Mouse (Mus musculus) T-helper 2 cell (primary cell): Measurements from ENCODE around the gene Zdhhc12.
"Not testable (repeated sequence)": the region's sequence is repeated elsewhere in the genome, so short reads cannot be mapped to it uniquely, and the experiment has no call there.

Experiments used
- in situ Hi-C: fragments of 300-600 bp; cut with MboI, MseI; formaldehyde crosslinking; loops from one replicate; pipeline ENCODE4 v1.15.1; 2025; ENCODE audit warnings: high pct_unique_total_duplicates

The Zdhhc12 gene

DNA sequence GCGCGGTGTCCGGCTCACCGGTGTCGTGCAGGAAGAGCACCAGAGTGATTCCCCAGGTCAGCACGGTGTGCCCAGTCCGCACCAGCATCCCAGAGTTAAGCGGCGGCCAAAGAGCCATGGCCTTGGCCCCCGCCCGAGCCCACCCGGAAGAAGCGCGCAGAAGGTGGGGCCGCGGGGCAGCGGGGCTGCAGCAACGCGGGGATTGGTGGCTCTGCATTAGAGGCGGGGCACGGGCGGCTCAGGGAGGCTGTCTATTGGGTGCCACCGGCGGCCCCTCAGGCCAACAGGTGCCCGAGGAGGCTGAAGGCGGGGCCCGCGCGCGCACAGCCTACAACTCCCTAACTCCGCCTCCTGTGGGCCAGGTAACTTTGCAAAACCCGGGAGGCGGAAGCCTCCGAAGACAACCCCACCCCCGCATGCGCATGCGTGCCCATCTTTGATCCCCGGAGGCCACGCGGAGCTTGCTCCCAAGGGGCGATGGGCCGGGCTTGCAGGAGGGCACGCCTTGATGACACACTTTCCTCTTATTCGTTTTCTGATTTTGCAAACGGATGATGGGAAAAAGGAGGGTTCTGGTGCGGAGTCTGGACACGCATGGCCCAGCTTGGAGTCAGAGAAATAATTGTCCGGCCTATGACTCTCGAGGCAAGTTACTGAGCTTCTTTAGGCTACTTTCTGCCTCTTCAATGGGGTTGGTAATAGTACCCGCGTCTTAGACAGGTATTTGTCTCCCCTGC lies at the start of gene Zdhhc12:
Gene Zdhhc12, minus strand, starts transcription at position 178 of the 737 bp plus-strand sequence.
- in situ Hi-C loops: no loop called here

DNA sequence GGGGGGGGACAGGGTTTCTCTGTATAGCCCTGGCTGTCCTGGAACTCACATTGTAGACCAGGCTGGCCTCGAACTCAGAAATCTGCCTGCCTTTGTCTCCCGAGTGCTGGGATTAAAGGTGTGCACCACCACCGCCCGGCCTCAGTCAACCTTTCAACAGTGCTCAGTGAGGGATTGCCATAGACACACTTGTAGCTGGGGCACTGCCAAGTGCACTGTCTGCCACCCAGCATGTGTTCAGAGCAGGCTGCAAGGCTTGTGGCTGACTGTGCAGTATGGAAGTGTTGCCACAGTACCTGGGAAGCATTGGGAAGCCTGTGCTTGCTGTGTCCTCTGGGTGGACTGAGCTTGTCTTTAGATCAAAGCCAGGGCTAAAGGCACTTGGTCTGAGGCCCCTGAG lies 46.6 kb upstream of the Zdhhc12 start:
- in situ Hi-C loops: not testable (repeated sequence)

DNA sequence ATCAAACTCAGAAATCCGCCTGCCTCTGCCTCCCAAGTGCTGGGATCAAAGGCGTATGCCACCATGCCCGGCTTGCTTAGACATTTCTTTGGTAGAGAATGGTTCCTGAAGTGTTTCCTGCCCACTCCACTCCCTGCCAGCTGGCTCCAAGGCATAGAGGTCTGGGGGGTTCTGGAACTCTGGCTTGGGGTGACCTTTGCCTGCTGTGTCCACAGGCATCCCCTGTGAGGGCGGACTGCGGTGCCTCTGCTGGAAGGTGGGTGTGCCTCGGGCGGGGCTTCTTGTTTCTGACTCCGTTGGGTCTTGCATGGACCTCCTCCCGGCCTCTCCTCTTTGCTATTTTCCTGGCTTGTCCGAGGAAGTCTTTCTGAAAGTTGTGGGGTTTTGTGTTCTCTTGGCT lies 43.0 kb upstream of the Zdhhc12 start:
- in situ Hi-C loops: no loop called here

DNA sequence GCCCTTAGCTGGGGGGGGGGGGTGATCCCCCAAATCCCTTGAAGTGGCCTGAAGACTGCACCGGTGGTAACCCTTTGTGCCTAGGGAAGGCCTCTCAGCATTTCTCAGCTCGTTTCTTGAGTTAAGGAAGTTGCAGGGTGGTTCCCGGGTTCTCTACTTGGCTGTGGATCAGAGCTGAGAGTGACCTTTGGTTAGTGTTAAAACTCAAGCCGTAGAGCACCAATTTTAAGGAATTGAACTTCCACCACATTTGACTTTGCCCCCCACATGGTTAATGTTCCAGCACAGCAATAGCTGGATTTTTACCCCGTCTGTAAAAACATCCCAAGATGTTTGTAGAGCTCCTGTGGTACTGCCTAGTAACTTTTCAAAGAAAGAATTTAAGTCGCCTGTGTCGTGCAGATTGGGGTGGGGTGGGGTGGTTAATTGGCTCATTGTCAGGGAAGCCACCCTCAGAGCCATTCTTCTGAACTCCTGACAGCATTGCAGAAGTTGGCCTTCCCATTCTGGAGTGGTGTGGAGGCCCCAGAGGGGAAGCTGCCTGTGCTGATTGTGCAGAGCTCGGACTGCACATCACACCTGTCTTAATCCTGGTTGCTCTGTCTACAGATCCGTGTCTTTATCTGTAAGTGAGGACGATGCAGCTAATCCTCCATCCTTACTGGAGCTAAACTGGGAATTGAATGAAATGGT lies 41.6 kb upstream of the Zdhhc12 start:
- in situ Hi-C loops: no loop called here

DNA sequence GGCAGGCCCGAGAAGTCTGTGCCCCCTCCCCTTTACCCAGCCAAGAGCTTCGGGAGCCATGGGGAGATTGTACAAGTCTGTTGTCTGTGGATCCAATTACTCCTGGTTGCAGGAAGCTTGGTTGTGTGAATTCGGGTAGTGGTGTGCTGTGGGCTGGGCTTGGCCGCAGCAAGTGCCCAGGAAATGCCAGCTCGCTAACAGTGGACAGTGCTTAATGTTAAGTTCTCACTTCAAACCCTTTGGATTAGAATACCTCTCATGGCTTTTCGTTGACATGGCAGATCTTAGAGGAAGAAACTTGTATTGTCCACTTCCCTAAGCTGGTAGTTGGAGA lies 40.9 kb upstream of the Zdhhc12 start:
- in situ Hi-C loops: no loop called here

DNA sequence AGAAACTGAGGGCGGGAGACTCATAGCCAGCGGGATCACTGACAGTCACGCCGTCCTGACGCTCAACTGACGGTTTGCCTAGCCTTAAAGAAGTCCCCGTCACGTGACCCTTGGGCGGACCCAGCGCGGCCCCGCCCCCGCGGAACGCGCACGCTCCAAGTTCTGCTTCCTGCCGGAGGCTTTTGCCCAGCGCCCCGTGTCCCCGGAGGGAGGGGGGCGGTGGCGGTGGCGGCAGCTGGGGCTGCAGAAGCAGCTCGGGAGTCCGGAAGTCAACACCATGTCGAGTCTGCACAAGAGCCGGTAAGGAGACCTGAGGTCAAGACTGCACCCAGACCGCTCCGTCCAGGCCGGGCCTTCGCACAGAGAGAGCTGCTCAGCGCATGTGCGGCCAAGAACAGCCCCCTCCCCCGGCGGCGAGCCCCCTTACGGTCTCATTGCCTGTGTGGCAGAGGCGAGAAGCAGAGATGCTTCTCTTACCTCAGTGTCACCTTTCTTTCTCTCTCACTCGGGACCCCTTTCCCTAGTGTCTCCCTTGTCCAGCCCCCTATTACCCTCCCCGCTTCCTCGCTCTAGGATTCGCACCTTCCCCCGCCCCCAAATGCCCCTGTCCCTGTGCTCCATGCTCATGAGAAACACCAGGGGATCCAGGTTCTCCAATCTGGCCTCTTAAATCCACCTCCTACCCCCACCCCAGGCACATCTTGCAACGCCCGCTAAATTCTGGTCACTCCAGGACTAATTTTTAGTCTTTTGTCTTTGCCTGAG lies 40.3 kb upstream of the Zdhhc12 start, which contains the start of gene Tbc1d13:
Gene Tbc1d13, plus strand, starts transcription at position 134 of the 765 bp plus-strand sequence.
- in situ Hi-C loops: no loop called here

DNA sequence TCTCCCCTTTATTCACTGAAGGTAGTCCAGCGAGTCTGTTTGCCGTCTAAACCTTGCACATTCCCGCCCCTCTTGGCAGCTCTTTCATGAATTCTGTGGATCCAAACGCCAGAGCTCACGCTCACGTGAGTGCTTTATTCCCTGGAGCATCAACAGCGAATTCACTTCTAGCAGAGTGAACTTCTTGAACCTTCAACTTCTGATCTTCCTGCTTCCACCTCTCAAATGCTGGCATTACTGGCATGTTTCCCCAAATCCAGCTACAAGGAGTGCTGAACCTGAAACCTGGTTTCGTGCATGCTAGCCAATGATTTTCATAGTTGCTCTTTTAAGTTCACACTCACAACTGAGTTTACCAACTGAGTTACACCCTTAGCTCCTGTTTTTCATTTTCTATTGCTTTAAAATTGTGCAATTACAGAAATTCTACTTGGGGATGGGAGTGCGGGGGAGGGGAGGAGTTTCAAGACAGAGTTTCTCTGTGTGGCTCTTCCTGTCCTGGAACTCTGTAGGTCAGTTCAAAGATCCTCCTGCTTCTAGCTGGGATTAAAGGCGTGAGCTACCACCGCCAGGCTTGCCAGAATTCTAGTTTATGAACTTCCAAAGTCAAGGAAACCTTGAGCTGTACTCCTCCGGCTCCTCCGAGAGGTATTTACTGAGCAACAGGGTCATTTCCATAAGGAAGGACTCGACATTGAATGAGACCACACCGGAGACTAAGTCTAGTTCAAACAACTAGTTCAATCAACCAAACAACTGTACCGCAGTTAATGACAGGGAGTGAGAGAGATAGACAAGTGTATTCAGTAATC lies 39.6 kb upstream of the Zdhhc12 start:
- in situ Hi-C loops: no loop called here

DNA sequence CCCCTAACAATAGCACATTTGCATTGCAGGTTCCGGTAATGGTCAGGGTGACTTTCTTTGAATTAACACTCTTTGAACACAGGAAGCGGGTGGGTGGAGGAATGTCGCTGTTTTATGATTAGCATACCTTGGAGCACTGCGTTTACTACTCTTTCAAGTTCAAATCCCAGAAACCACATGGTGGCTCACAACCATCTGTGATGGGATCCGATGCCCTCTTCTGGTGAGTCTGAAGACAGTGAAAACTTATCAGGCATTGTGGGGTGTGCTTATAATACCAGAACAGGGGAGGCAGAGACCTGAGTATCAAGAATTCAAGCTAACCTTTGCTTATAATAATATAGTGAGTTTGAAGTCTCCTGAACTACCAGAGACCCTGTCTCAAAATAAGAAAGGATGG lies 37.8 kb upstream of the Zdhhc12 start:
- in situ Hi-C loops: not testable (repeated sequence)

DNA sequence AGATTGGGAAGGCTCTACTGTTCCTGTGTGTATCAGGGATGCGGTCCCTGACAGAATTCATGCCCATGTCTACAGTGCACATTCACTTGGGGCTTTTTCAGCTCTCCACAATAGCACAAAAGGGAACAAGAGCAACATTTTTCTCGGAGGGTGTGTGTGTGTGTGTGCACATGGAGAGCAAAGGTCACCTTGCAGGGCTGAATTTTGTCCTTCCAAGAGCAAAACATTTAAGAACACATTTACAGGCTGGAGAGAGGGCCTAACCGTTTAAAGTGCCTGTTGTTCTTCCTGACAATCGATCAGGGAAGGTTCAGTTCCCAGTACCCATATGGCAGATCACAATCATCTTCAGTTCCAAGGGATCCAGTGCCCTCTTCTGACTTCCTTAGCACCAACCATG lies 36.7 kb upstream of the Zdhhc12 start:
- in situ Hi-C loops: no loop called here

DNA sequence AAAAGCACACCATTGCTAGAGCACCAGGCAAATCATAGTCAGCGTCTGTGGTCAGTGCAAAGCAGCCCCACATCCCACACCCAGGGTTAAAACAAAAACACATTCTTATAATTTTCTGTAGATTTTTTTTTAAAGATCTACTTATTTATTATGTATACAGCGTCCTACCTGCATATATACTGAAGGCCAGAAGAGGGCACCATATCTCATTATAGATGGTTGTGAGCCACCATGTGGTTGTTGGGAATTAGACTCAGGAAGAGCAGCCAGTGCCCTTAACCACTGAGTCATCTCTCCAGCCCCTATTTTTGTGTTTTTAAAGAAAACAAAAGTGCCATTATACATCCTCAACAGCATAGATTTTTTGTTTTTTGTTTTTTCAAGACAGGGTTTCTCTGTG lies 35.3 kb upstream of the Zdhhc12 start:
- in situ Hi-C loops: no loop called here

DNA sequence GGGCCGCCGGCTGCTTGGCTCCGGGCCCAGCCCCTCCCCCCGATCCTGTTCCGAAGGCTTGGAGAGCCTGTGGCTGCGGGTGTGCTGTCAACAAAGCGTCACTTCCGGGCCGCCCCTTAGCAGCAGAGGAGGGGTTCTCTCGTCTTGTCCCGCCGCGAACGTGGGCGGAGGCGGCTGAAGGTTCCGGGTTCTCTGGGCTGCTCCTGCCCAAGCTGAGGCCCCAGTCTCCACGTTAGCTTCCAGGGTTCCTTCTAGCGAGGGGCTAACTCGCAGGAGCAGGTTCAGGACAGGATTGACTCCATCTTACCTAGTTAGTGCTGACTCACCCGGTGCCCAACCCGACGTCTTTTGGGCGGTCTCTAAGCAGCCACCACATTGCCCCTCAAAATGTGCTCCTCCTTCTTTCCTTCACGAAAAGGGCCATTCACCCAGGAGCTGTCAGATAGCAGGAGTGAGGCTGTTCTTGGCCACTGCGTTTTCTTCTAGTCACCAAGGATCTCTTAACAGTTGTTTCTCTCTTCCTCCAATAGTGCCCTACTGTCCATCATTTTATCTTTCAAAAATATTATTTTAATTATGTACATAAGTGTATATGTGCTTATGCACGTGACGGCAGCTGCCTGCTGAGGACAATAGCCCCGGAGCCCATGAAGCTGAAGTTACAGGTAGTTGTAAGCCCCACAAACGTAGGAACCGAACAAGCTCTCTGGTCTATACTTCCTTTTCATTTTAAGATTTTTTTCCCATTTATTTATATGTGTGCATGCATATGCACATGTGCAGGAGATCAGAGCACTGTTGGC lies 31.2 kb upstream of the Zdhhc12 start, which contains the start of gene Zer1:
Gene Zer1, minus strand, starts transcription at position 114 of the 803 bp plus-strand sequence.
- in situ Hi-C loops: loop anchor here (5.0 kb wide), 1 partner anchor 47 kb away; the partner anchor contains the start of gene Pkn3

DNA sequence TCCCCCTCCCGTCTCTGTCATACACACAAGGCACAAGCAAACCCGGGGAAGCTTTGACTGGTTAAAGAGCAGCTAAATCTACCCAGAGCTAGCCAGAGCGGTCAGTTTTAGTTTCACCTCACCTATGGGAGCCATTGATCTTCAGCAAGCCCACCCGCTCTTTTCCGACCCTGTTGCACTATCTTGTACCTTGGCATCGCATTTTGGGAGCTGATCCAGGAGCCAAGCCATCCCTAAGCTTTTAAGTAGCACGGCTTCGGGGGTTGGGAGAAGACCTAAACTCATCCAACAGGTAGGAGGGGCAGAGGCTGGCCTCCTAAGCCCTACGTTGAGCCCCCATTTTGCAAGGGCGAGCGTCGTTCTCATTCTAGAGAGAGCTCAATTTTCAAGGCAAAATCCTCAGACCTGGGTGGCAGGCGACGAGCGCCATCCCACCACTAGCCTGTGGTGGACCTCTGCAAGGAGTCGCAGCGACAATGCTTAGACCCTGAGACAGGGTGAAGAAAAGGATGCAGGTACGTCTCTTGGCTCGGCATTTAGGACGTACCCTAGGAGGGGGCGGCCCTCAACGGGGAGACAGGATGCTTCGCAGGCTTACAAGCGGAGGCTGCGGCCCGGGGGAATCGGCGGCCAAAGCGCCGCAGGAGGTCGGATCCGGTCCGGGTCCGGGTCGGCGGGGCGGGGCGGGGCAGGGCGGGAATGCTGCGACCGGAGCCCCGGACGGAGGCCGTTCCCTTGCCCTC lies 30.5 kb upstream of the Zdhhc12 start:
- in situ Hi-C loops: loop anchor here (5.0 kb wide), 1 partner anchor 47 kb away; the partner anchor contains the start of gene Pkn3

DNA sequence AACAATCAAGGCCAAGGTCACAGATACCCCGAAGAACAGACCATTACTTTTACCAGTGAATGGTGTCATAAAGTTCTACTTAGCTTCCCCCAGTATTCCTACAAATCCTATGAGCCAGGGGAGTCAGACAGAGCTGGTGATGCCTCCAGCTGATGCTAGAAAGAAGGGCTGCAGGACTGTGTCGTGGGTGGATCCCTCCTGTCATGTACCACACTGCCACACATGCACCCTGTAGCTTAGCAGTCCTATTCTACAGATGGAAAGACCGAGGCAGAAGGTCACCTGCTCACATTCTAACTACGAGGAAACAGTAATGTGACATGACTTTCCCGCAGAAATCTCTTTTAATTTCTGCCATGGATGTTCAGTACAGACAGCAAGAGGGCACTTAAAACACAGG lies 29.3 kb upstream of the Zdhhc12 start:
- in situ Hi-C loops: loop anchor here (5.0 kb wide), 1 partner anchor 45 kb away; the partner anchor contains the start of gene Pkn3

DNA sequence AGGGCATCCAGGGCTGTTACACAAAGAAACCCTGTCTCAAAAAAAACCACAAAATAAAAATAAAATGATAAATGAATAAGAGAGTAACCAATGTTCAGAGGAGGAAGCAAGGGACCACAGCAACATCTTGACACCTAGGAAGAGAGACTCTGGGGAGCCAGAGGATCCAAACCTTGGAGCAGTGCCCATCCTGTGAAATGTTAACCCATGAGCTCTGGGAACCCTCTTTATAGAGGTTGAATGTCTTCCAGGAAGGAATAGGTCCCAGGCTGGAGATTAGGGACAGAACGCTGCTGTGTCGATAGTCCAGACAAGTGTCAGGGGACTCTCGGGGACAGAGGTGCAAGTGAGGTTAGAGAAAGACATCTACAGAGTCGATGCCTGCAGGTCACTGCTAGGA lies 26.8 kb upstream of the Zdhhc12 start:
- in situ Hi-C loops: loop anchor here (5.0 kb wide), 1 partner anchor 43 kb away; the partner anchor contains the start of gene Pkn3

DNA sequence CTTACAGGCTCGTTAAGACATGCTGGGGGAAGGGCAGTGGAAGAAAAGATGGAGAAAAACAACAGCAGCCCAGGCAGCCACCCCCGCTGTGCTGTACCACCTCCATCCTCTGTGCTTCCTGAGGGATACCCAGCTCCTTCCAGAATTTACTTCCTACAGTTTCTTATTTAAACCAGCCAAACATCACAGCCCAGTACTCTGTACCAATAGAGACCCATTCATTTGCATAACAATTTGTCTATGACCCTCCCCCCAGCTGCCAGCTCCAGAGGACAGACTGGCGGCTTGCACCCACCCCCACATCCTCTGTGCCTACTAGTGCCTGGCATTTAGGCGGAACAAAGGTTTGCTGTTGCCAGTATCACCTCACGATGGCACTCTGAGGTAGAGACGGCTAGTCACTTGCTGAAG lies 26.2 kb upstream of the Zdhhc12 start:
- in situ Hi-C loops: loop anchor here (5.0 kb wide), 1 partner anchor 42 kb away; the partner anchor contains the start of gene Pkn3

DNA sequence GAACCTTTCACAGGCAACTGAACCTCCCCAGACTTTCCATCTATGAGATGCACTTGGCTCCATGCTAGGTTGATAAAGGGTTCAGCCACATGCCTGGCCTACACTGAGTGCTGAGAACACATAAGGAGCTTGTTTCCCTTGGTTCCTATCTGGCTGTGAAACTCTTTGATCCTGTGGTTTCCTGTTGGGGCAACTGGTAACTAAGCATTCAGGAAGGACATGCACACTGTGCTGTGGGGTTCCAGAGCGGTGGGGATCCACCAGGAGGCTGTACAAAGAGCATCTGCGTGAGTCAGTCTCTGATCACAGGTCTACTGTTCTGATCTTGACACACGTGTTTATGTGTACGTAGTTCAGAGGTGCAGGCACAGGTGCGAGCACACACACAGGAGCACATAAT lies 19.1 kb upstream of the Zdhhc12 start:
- in situ Hi-C loops: no loop called here

DNA sequence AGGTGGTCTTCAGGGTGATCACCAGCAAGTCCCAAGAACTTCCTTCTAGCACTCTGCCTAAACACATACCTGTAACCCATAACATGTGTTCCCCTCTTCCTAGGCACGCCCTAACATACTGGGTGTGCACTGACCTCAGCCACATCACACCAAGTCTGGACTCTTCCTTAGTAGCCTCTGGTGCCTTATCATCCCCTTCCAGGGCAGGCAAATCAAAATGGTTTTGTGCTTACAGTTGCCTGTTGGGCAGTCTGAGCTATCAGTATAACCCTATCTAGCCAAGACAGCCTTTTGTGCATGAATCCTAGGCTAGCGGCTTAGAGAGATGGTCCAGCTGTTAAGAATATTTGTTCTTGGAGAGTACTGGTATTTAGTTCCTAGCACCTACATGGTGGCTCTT lies 18.1 kb upstream of the Zdhhc12 start:
- in situ Hi-C loops: no loop called here

DNA sequence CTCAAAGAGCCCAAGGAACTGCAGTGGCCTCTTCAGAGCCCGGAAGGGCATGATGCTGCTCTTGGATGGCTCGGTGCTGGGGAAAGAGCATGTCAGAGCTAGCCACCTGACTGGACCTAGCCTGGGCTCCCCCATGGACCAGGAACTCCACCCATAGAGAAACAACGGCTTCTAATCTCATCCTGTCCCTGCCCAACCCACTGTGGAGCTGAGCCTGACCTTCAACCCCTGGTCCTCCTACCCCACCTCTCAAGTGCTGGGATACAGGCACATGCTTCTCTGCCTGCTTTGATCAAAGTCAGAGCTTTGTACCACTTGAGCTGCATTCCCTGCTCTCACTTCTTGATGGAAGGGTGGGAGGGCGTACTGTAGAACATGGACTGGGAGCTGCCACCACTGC lies 14.8 kb upstream of the Zdhhc12 start:
- in situ Hi-C loops: loop anchor here (5.0 kb wide), 1 partner anchor 54 kb away; no protein-coding TSS in a partner anchor

DNA sequence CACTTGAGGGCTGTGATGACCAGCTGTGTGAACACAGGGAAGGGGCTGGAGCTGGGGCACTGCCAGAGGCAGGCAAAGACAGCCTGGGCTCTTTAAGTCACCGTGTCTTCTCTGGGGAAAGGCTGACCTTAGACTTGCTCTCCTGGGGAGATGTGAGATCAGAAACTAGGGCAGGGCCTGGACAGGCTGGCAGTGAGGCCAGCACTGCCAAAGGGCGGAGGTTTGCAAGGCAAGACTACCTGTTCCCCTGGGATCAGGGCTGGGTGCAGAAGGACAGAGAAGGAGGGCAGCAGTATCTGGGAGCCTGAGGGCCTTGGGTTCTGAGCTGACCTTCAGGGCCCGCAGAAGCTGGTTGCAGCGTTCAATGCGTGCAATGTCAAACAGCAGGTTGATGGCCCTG lies 14.2 kb upstream of the Zdhhc12 start:
- in situ Hi-C loops: loop anchor here (5.0 kb wide), 1 partner anchor 55 kb away; no protein-coding TSS in a partner anchor
